Mouse (Mus musculus) adrenal gland, adult 2 months (tissue): ENCODE results near the gene Vmn1r207-ps. TPM values are rescaled to one million over a fixed set of nuclear protein-coding genes. Genes with fewer than 3 reads are reported as not detected.
"Not testable (repeated sequence)": the region's sequence is repeated elsewhere in the genome, so short reads cannot be mapped to it uniquely, and the experiment has no call there.

Experiments used
- DNase-seq: peaks from one replicate; pipeline ENCODE4 v3.0.0; 2021
- long read RNA-seq: library from polyadenylated mRNA; stranded (forward); transcript quantifications from one replicate; pipeline ENCODE4 v2.0.0, GENCODE M21; 2021
- polyA plus RNA-seq: library from polyadenylated mRNA; depleted of rRNA; stranded (reverse); fragments of >200 nt; gene quantifications from 2 replicates; pipeline ENCODE4 v1.2.3, GENCODE M21; 2012; rRNA removed
- total RNA-seq, 2 experiments: library from RNA; stranded (reverse); gene quantifications; 2 replicates each; pipeline ENCODE4 v1.2.3; 2021

Vmn1r207-ps gene
- total RNA-seq (not detected), polyA plus RNA-seq (not detected in 2 replicates)
- long read RNA-seq: 0 reads

DNA sequence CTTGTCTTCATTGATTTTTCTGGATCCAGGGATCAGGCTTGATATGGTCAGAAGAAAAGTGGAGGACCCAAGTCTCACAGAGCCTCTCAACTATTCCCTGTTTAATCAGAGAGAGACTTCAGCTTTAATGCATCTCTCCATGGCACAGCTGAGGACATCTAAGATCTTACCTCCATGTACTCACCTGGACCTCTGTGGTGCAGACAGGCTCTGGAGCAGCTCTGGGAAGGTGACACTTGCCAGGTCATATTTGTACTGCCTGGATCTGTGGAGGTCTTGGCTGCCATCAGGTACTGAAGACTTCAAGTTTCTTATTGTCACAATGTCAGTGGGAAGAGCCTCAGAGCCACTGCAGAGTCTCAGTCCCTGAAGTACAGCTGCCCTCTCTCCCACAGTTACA is at the start of gene Vmn1r207-ps:
Vmn1r207-ps (minus strand) TSS at position 101 of the 400 bp plus-strand sequence.
- not testable (repeated sequence) for DNase-seq

DNA sequence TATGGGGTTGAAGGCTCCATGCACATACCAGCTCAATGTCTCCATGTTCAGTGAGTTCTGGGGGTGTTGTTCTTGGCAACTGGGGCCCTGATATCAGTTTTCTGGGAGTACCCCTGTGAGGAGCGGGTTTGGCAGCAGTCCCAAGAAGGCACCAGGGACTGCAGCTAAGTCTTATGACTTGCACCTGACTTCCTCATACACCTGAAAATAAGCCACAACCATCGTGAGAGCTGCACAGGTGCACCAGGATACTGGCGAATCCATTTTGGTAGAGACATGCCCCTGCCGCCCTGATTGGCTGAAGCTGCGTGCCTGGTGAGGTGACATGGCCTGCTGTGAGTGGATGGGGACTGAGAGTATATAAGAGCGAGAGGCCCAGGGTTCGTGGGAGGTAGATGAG is 47.9 kb upstream of the Vmn1r207-ps start, which contains the start of gene Vmn1r208:
Vmn1r208 (minus strand) TSS at position 101 of the 400 bp plus-strand sequence.
- DNase-seq: not testable (repeated sequence)

DNA sequence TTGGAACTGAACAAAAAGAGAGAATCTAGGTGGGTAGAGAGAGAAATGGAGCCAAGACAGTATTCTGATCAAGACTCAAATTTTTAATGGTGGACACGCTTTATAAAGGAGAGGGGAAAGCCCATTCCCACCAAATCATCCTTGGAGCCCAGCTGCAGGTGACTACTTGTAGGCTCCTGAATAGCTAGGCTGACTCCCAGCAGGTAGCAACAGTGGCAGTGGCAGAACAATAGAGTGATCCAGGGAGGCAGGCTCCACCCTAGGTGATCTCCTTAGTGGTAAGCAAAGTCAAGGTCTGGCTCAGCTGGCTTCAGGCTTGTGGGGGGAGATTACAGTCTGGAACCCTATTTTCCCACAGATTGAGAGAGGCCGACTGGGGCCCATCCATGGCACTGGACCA is 42.2 kb upstream of the Vmn1r207-ps start:
- not testable (repeated sequence) for DNase-seq

DNA sequence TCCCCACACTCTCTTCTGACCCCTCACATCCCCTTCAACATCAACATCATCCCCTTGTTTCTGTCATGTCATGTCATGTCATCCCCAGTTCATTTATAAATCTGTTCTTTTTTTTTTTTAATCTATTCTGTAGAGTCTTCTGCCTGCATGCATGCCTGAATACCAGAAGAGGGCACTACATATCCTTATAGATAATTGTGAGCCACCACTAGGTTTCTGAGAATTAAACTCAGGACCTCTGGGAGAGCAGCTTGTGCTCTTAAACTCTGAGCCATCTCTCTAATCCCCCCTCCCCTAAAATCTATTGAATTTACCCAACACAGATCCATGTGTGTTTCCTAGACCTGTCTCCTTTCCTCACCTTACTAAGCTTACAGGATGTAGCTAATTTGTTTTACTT is 18.1 kb upstream of the Vmn1r207-ps start:
- DNase-seq: no peak

DNA sequence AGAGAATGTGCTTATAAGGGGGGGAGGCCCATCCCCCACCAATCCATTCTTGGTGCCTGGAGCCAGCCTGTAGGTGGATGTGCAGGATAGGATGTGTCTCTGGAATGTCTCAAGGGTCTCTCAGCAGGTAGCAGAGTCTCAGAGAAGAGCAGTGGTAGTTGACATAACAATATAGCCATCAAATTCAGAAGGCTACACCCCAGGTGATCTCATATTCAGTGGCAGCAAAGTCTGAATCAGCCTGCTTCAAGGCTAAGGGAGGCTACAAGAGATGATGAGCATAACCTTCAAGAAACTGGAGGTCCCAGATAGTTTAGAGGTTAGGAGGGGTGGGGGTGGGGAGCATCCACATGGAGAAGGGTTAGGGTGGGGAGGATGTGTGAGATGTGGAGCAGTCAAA is 22.5 kb downstream of the Vmn1r207-ps start:
- not testable (repeated sequence) for DNase-seq

DNA sequence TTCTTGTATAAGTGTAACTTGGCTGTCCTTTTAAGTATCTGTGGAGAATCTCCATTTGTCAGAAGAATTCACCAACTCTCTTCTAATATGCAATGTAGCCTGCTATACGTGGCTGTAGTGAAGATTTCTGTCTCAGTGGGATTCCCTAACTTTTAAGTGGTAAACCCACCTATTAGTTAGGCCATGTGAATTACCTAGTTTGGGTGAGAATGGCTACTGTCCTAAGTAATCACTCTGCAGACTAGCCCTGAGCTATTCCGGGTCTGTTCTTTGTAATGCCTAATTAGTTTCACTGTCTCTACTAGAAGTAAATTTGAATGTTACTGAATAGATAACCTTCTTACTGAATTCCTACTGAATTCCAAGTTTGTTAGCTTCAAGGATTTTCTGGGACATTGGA is 26.5 kb downstream of the Vmn1r207-ps start:
- DNase-seq: not testable (repeated sequence)

Other genes with a start within 250 kb of the Vmn1r207-ps start
- not detected for gene Vmn1r202, start 224.2 kb downstream of the Vmn1r207-ps start, total RNA-seq
- not detected in 2 replicates for gene Vmn1r202, start 224.2 kb downstream of the Vmn1r207-ps start, polyA plus RNA-seq
- gene Vmn1r203, start 211.5 kb downstream of the Vmn1r207-ps start, total RNA-seq: not detected
- not detected in 2 replicates for gene Vmn1r203, start 211.5 kb downstream of the Vmn1r207-ps start, polyA plus RNA-seq
- not detected for gene Vmn1r204, start 176.4 kb downstream of the Vmn1r207-ps start, total RNA-seq
- gene Vmn1r204, start 176.4 kb downstream of the Vmn1r207-ps start, polyA plus RNA-seq: not detected in 2 replicates
- not detected for gene Vmn1r205, start 136.6 kb downstream of the Vmn1r207-ps start, total RNA-seq
- gene Vmn1r205, start 136.6 kb downstream of the Vmn1r207-ps start, polyA plus RNA-seq: not detected in 2 replicates
- not detected for gene Vmn1r206, start 105.4 kb downstream of the Vmn1r207-ps start, total RNA-seq
- gene Vmn1r206, start 105.4 kb downstream of the Vmn1r207-ps start, polyA plus RNA-seq: not detected in 2 replicates
- gene Vmn1r208, start 47.8 kb upstream of the Vmn1r207-ps start, total RNA-seq: not detected
- gene Vmn1r208, start 47.8 kb upstream of the Vmn1r207-ps start, polyA plus RNA-seq: not detected in 2 replicates
- not detected for gene Vmn1r209, start 80.1 kb upstream of the Vmn1r207-ps start, total RNA-seq
- gene Vmn1r209, start 80.1 kb upstream of the Vmn1r207-ps start, polyA plus RNA-seq: not detected in 2 replicates
- not detected for gene Vmn1r210, start 101.7 kb upstream of the Vmn1r207-ps start, total RNA-seq
- not detected in 2 replicates for gene Vmn1r210, start 101.7 kb upstream of the Vmn1r207-ps start, polyA plus RNA-seq
- gene Vmn1r211, start 127.9 kb upstream of the Vmn1r207-ps start, total RNA-seq: not detected
- not detected in 2 replicates for gene Vmn1r211, start 127.9 kb upstream of the Vmn1r207-ps start, polyA plus RNA-seq
- gene Vmn1r212, start 154.6 kb upstream of the Vmn1r207-ps start, total RNA-seq: not detected
- gene Vmn1r212, start 154.6 kb upstream of the Vmn1r207-ps start, polyA plus RNA-seq: not detected in 2 replicates